Mouse (Mus musculus): Measurements from ENCODE around the gene Tmprss3. TPM values are rescaled to one million over a fixed set of nuclear protein-coding genes. Genes with fewer than 3 reads are reported as not detected.

Tmprss3 gene
- polyA plus RNA-seq, 1 experiment from 2014 or later: not detected

DNA sequence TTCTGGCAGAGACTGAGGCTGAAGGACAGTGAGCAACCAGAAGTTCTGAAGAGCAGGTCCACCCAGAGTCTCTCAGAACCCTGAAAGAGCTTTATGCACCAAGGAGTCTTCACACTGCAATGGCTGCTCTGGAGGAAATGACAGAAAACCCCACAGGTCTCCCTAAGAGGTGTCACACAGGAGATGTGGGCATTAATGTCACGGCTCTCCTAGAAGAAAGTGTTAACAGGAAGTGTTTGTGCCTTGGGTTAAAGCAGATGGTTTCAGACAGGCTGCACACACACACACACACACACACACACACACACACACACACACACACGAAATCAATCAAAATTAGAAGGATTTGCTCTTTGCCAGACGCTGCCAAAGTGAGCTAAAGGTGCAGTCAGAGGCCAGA is 62.5 kb downstream of the Tmprss3 start:
- Histone ChIP-seq H3K27me3 (replicated peaks) (peaks cover 5% of the 10 kb centered on the region; the same call in 1 of the 2 replicates), H3K4me2 (no peak overlapping the region), H3K4me3 (no peak overlapping the region), H3K36me3 (no peaks in the 10 kb centered on the region), H3K27ac (replicated peaks) (no peak overlapping the region), H3K4me1 (no peaks in the 10 kb centered on the region), H3K9me3 (no peaks in the 10 kb centered on the region), H3K9ac (no peak overlapping the region)
- no peak for ATAC-seq (ENCODE audit: extremely low read depth, insufficient number of reproducible peaks, low FRiP score, low TSS enrichment)
- WGBS: 58% methylated on average over 3 of the region's 3 CpGs

DNA sequence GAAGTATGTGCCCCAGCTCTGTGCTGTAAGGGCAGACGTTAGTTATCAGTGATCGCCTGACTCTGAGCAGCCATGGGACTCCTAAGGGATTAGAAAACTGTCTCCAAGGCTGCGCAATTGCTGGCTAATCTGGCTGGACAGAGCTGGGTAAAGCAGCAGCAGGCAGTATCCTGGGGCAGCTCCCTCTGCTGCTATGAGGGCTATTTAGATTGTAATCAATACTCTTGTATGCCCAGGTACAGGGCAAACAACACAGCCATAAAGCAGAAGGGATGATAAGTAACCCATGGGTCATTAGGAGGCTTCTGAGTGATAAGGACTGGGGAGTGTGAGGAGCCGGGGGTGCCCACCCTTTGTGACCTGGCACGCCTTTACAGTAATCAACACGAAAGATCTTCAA is 63.9 kb downstream of the Tmprss3 start:
- no peak overlapping the region for H3K4me2 ChIP-seq
- WGBS: 64% methylated on average over 6 of the region's 6 CpGs
- peaks cover 12% of the 10 kb centered on the region; the same call in 1 of the 2 replicates for H3K27me3 ChIP-seq (replicated peaks)
- H3K36me3 ChIP-seq: no peaks in the 10 kb centered on the region
- ATAC-seq (ENCODE audit: extremely low read depth, insufficient number of reproducible peaks, low FRiP score, low TSS enrichment): no peak
- no peak overlapping the region for H3K4me3 ChIP-seq
- H3K9ac ChIP-seq: no peak overlapping the region
- H3K4me1 ChIP-seq: no peaks in the 10 kb centered on the region
- no peaks in the 10 kb centered on the region for H3K9me3 ChIP-seq
- no peak overlapping the region for H3K27ac ChIP-seq (replicated peaks)

DNA sequence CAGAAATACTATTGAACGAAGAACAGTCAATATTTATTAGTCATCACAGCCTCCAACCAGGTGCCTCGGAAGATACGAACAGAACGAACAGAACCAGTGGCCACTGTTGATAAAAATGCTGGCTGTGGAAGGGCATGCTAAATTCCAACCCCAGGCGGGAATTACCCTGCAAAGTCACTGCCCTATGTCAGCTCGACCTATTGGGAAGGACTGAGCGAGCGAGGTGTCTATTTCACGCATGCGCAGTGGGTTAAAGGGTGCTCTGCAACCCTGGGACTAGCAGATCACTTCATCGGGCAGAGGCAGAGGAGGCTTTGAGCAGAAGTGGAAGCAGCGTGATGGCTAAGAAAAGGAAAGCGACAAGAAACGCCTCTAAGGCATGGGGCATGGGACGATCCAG is 65.0 kb downstream of the Tmprss3 start:
- no peak overlapping the region for H3K4me2 ChIP-seq
- peaks cover 17% of the 10 kb centered on the region; the same call in 1 of the 2 replicates for H3K27me3 ChIP-seq (replicated peaks)
- no peaks in the 10 kb centered on the region for H3K4me1 ChIP-seq
- ATAC-seq (ENCODE audit: extremely low read depth, insufficient number of reproducible peaks, low FRiP score, low TSS enrichment): no peak
- no peaks in the 10 kb centered on the region for H3K36me3 ChIP-seq
- no peak overlapping the region for H3K4me3 ChIP-seq
- H3K9ac ChIP-seq: no peak overlapping the region
- no peaks in the 10 kb centered on the region for H3K9me3 ChIP-seq
- no peak overlapping the region for H3K27ac ChIP-seq (replicated peaks)
- WGBS: 74% methylated on average over 15 of the region's 15 CpGs

DNA sequence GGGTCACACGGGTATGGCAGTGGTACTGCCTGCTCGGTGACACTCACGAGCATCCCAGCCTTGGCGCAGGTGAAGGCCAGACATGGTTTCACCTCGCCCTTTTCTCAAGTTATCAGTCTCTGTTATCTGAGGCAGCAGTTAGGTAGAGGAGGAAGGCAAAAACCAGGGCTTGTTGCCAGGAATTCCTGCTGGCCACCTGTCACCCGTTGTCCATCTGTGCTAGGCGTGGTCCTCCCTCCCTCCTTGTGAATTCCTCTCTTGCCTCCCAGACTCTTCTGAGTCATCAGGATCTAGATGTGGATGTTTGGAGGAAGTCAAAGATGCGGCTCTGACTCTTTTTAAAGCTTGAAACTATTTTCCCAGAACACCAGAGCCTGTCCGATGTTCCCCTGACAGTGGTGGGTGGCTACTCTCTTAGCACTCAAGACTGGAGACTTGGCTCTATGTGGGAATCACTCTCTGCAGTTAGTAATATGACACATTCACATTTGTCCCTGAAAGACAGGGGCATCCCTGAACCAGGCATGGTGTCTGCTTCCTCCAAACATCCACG is 67.4 kb downstream of the Tmprss3 start:
- H3K9ac ChIP-seq: no peak overlapping the region
- H3K27ac ChIP-seq (replicated peaks): no peak overlapping the region
- no peaks in the 10 kb centered on the region for H3K9me3 ChIP-seq
- no peak overlapping the region for H3K4me2 ChIP-seq
- no peak for ATAC-seq (ENCODE audit: extremely low read depth, insufficient number of reproducible peaks, low FRiP score, low TSS enrichment)
- peaks cover 31% of the 10 kb centered on the region for H3K27me3 ChIP-seq (replicated peaks)
- H3K4me1 ChIP-seq: no peaks in the 10 kb centered on the region
- H3K4me3 ChIP-seq: no peak overlapping the region
- 65% methylated on average over 10 of the region's 10 CpGs for whole genome bisulfite sequencing
- no peaks in the 10 kb centered on the region for H3K36me3 ChIP-seq

DNA sequence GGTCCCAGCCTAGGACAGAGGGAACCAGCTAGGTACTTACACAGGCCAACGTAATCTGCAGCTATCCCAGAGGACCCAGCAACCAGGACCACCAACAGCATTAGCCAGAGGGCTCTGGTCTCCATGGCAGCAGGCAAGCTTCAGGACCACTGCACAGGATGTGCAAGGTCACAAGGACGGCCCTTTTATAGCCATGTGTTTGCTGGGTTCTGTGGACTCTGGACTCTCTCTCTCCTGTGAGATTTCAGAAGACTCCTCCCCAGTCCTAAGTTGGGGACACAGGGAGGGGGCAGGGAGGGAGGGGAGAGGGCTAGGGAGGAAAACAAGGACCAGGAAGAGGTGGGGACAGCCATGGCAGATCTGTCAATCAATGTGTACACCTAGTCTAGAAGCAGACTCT is 69.3 kb downstream of the Tmprss3 start, which contains the start of gene Tff3:
TSS of gene Tff3 (minus strand) at position 195 of the 400 bp plus-strand sequence.
- no peak for ATAC-seq (ENCODE audit: extremely low read depth, insufficient number of reproducible peaks, low FRiP score, low TSS enrichment)
- H3K4me2 ChIP-seq: no peak within 1 kb of the TSS
- H3K27me3 ChIP-seq (replicated peaks): peaks cover 31% of the 10 kb centered on the region

More for the DNA sequence above, 69.3 kb downstream of the Tmprss3 start, which contains the start of gene Tff3:
- H3K9ac ChIP-seq: no peak within 1 kb of the TSS
- 38% methylated on average over 2 of the region's 2 CpGs for WGBS
- no peak within 1 kb of the TSS for H3K4me3 ChIP-seq
- no peaks in the 10 kb centered on the region for H3K36me3 ChIP-seq
- no peaks in the 10 kb centered on the region for H3K4me1 ChIP-seq
- no peak within 1 kb of the TSS for H3K27ac ChIP-seq (replicated peaks)
- H3K9me3 ChIP-seq: no peaks in the 10 kb centered on the region

Other genes starting within 250 kb of the Tmprss3 start
- gene Umodl1, start 244.3 kb downstream of the Tmprss3 start, polyA plus RNA-seq (2015; fragmentation: Nextera tagmentation; extraction: Ambion mirVana): 0.07 TPM in 1 of 2 replicates, not detected in the other
- gene Abcg1, start 141.3 kb downstream of the Tmprss3 start, polyA plus RNA-seq (2015; fragmentation: Nextera tagmentation; extraction: Ambion mirVana): 7.7 and 8.2 TPM in 2 replicates
- gene Tff3, start 69.3 kb downstream of the Tmprss3 start, polyA plus RNA-seq (2015; fragmentation: Nextera tagmentation; extraction: Ambion mirVana): not detected in 2 replicates
- not detected in 2 replicates for gene Tff2, start 54.7 kb downstream of the Tmprss3 start, polyA plus RNA-seq (2015; fragmentation: Nextera tagmentation; extraction: Ambion mirVana)
- gene Tff1, start 33.7 kb downstream of the Tmprss3 start, polyA plus RNA-seq (2015; fragmentation: Nextera tagmentation; extraction: Ambion mirVana): not detected in 2 replicates
- 0.43 and 0.69 TPM in 2 replicates for gene Ubash3a, start 8.9 kb upstream of the Tmprss3 start, polyA plus RNA-seq (2015; fragmentation: Nextera tagmentation; extraction: Ambion mirVana)
- 1.4 and 1.6 TPM in 2 replicates for gene Rsph1, start 78.4 kb upstream of the Tmprss3 start, polyA plus RNA-seq (2015; fragmentation: Nextera tagmentation; extraction: Ambion mirVana)
- gene Slc37a1, start 87.8 kb upstream of the Tmprss3 start, polyA plus RNA-seq (2015; fragmentation: Nextera tagmentation; extraction: Ambion mirVana): 6.5 and 6.7 TPM in 2 replicates
- 7.3 TPM in 2 replicates for gene Pde9a, start 187.2 kb upstream of the Tmprss3 start, polyA plus RNA-seq (2015; fragmentation: Nextera tagmentation; extraction: Ambion mirVana)

Data from heart, embryonic 13.5 days (tissue).